Mouse (Mus musculus): ENCODE data around the gene Armt1.

DNA sequence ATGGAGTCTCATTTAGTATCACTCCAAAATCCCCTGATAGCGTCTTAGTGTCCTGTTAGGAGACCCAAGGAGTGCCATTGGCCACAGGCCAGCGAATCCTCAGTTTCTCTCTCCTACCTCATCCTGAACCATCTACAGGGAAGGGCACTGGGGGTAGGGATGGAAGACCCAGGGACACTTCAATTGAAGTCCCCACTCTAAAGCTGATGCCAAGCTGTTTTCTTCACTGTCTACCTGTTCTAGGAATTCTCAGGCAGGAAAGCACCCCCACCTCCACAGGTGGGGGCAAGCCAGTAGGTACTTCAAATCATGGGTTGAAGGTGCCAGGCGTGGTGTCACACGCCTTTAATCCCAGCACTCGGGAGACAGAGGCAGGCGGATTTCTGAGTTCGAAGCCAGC is 48.0 kb upstream of the Armt1 start:
- no peak for TF ChIP-seq CTCF (IDR thresholded peaks at IDR 0.05; ENCODE audit: low read depth)
- no peak for TF ChIP-seq EP300 (IDR thresholded peaks at IDR 0.05; ENCODE audit: low read depth)

Data from liver, embryonic 14.5 days (tissue).